Mouse (Mus musculus) ES-Bruce4 (cell line): ENCODE results near the gene Fbn1. TPM values are rescaled to one million over a fixed set of nuclear protein-coding genes. Genes with fewer than 3 reads are reported as not detected.

Source experiments
- H3K27ac ChIP-seq: 2 replicates; pipeline ENCODE4 v1.5.1; 2012; ENCODE audit warnings: low read length, inconsistent platforms; ENCODE audit not compliant: insufficient read depth
- H3K27me3 ChIP-seq: 2 replicates; pipeline ENCODE4 v1.6.1; 2012; ENCODE audit warnings: mild to moderate bottlenecking, low read length, inconsistent platforms; ENCODE audit not compliant: control insufficient read depth, poor library complexity, insufficient read depth, severe bottlenecking
- H3K36me3 ChIP-seq: 2 replicates; pipeline ENCODE4 v1.6.1; 2012; ENCODE audit warnings: inconsistent platforms, mild to moderate bottlenecking, low read length, moderate library complexity; ENCODE audit not compliant: control insufficient read depth, poor library complexity, insufficient read depth, severe bottlenecking
- H3K4me1 ChIP-seq: one replicate; pipeline ENCODE4 v1.8.1; 2011; ENCODE audit warnings: low read length; ENCODE audit not compliant: control insufficient read depth, insufficient read depth
- H3K4me3 ChIP-seq: 2 replicates; pipeline ENCODE4 v1.5.1; 2011; ENCODE audit warnings: low read depth, mild to moderate bottlenecking, low read length
- H3K9ac ChIP-seq: 2 replicates; pipeline ENCODE4 v1.6.1; 2012; ENCODE audit warnings: low read depth, mild to moderate bottlenecking, inconsistent platforms; ENCODE audit not compliant: poor library complexity, severe bottlenecking
- H3K9me3 ChIP-seq: replicated peaks from 2 replicates; pipeline ENCODE4 v1.6.1; 2012; ENCODE audit warnings: mild to moderate bottlenecking, low read length, inconsistent platforms; ENCODE audit not compliant: control insufficient read depth, poor library complexity, insufficient read depth, severe bottlenecking
- CTCF ChIP-seq: IDR thresholded peaks from one replicate; pipeline ENCODE4 v1.8.1; 2011; ENCODE audit warnings: low read depth, low read length
- EP300 ChIP-seq: IDR thresholded peaks from 2 replicates; pipeline ENCODE4 v1.6.1; 2011; ENCODE audit warnings: low read depth, low read length; ENCODE audit not compliant: insufficient read depth
- POLR2A ChIP-seq: IDR thresholded peaks from one replicate; pipeline ENCODE4 v1.8.1; 2011; ENCODE audit warnings: low read length; ENCODE audit not compliant: insufficient read depth
- polyA plus RNA-seq: library from polyadenylated mRNA; stranded (reverse); fragments of >200 nt; gene quantifications from 2 replicates; pipeline ENCODE4 v1.2.4, GENCODE M21; 2011; ENCODE audit warnings: low read depth; ENCODE audit not compliant: missing spikeins, insufficient read depth, insufficient read length

Fbn1 gene
- polyA plus RNA-seq, 1 experiment, result 2.4 TPM

GRCm38 (mm10) chr2:125340381-125340780, 167.4 kb downstream of the Fbn1 start:
- Histone ChIP-seq H3K36me3 (no peaks in the 10 kb centered on the region), H3K9me3 (no peaks in the 10 kb centered on the region), H3K27ac (no peak overlapping the region), H3K4me3 (no peak overlapping the region), H3K4me1 (no peaks in the 10 kb centered on the region), H3K9ac (no peak overlapping the region), H3K27me3 (no peaks in the 10 kb centered on the region)
- TF ChIP-seq EP300 (no peak), CTCF (no peak), POLR2A (no peak)

DNA sequence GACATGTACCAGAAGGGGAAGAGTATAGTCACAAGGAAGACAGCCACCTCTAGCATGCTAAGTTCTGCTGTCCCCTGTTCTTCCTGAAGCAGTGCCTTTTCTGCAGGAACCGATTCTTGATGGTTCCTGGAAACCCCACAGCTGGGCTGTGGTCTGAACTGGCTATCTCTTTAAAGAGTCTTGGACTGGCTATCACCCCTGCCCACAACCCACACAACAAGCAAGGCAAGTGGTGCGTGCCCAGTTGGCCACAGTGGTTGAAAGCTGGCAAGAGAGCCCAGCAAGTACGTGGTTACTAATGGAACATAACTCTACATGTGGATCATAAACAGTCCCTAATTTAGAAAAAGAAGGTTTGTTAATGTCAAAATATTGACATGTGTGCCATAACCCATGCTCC, 170.6 kb downstream of the Fbn1 start:
- TF ChIP-seq EP300 (no peak), POLR2A (no peak), CTCF (no peak)
- H3K27me3 ChIP-seq, result no peaks in the 10 kb centered on the region
- H3K4me1 ChIP-seq, result no peaks in the 10 kb centered on the region
- no peaks in the 10 kb centered on the region for H3K9me3 ChIP-seq
- no peak overlapping the region for H3K27ac ChIP-seq
- no peaks in the 10 kb centered on the region for H3K36me3 ChIP-seq
- no peak overlapping the region for H3K4me3 ChIP-seq
- H3K9ac ChIP-seq, result no peak overlapping the region

DNA sequence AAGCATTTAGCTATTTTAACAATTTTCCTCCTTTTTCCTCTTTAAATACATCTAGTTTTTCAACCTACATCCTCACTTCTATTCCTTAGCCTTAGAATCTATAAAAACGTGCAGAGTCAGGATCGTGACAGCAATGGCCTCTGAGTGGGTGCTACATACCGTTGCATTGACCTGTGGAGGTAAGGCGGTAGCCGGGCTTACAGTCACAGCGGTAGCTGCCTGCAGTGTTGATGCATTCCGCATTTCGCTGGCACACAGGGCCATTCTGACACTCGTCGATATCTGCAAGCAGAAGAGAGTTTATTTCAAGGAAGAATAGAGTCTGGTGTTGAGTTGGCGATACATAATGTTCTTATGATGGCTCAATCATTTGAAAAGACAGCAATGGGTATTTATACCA, 172.6 kb downstream of the Fbn1 start:
- Histone ChIP-seq H3K4me3 (no peak overlapping the region), H3K9ac (no peak overlapping the region), H3K4me1 (no peaks in the 10 kb centered on the region), H3K9me3 (no peaks in the 10 kb centered on the region), H3K36me3 (no peaks in the 10 kb centered on the region), H3K27ac (no peak overlapping the region), H3K27me3 (no peaks in the 10 kb centered on the region)
- TF ChIP-seq EP300 (no peak), POLR2A (no peak), CTCF (no peak)

- Histone ChIP-seq H3K9me3 (no peaks in the 10 kb centered on the region), H3K36me3 (no peaks in the 10 kb centered on the region)
Observed at GRCm38 (mm10) chr2:125334163-125334562, 173.6 kb downstream of the Fbn1 start.

DNA sequence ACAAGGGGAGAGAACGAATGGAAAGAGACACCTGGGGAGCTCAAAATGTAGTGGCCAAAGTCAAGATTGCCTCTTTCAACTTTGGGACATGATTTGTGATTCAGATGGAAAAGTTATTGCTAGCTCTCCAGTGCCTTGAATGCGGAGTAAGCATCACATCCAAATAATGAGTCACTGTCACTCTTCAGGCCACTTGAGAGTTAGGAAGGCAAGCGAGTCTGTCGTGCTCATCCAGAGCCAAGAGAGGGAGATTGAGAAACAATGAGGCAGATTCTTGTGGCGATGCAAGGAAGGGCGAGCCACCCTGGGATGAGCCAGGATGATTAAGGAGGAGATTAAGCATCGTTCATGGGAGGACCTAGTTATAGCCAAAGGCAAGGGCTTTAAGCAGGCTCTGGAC, 176.2 kb downstream of the Fbn1 start:
- H3K4me1 ChIP-seq, result no peaks in the 10 kb centered on the region
- H3K27ac ChIP-seq, result no peak overlapping the region
- no peaks in the 10 kb centered on the region for H3K36me3 ChIP-seq
- no peak overlapping the region for H3K9ac ChIP-seq
- no peak for TF ChIP-seq CTCF
- TF ChIP-seq POLR2A, result no peak
- no peak for TF ChIP-seq EP300
- H3K4me3 ChIP-seq, result no peak overlapping the region
- no peaks in the 10 kb centered on the region for H3K27me3 ChIP-seq
- H3K9me3 ChIP-seq, result no peaks in the 10 kb centered on the region

More at GRCm38 (mm10) chr2:125334163-125334562, 173.6 kb downstream of the Fbn1 start:
- no peak overlapping the region for H3K9ac ChIP-seq
- H3K27me3 ChIP-seq, result no peaks in the 10 kb centered on the region
- no peak overlapping the region for H3K27ac ChIP-seq
- TF ChIP-seq EP300, result no peak
- no peak for TF ChIP-seq CTCF
- no peak for TF ChIP-seq POLR2A
- H3K4me1 ChIP-seq, result no peaks in the 10 kb centered on the region
- no peak overlapping the region for H3K4me3 ChIP-seq

DNA sequence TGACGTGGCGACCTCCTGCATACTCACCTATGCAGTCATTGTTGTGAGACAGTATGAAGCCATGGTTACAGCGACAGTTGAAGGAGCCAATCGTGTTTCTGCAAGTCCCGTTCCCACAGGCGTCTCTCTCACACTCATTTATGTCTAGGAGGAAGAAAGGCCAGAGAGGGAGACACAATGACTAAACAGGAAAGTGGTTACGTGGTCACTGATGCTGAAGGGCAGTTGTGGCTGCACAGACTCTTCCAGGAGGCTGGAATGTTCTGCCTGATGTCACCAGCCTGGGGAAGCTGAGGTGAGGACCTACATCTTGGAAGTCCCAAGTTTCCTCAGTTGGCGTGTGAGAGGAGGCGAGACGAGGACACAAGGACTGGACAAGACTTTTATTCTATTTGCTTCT, 177.3 kb downstream of the Fbn1 start:
- Histone ChIP-seq H3K36me3 (no peaks in the 10 kb centered on the region), H3K9me3 (no peaks in the 10 kb centered on the region), H3K4me1 (no peaks in the 10 kb centered on the region), H3K27me3 (no peaks in the 10 kb centered on the region), H3K4me3 (no peak overlapping the region), H3K9ac (no peak overlapping the region), H3K27ac (no peak overlapping the region)
- TF ChIP-seq POLR2A (no peak), CTCF (no peak), EP300 (no peak)
